Mouse (Mus musculus): Measurements from ENCODE around the gene Cdx4.

- no peak for TF ChIP-seq CTCF (IDR thresholded peaks at IDR 0.05; ENCODE audit: low read depth)
- no peak for TF ChIP-seq EP300 (IDR thresholded peaks at IDR 0.05; ENCODE audit: low read depth)
These were observed 22.3 kb upstream of the Cdx4 start for GRCm38 (mm10) chrX:103298937-103299336.
